Mouse (Mus musculus) layer of hippocampus, adult 2 months (tissue): ENCODE results near the gene Erbin. TPM values are rescaled to one million over a fixed set of nuclear protein-coding genes. Genes with fewer than 3 reads are reported as not detected.

Source experiments
- DNase-seq, 2 experiments: peaks; one replicate each; pipeline ENCODE4 v3.0.0; 2022; ENCODE audit warnings: low spot score in 2 of 2
- H3K27ac ChIP-seq: fragments of 200-600 bp; 2 replicates; pipeline ENCODE4 v1.8.1; 2022
- H3K4me3 ChIP-seq: fragments of 200-600 bp; 2 replicates; pipeline ENCODE4 v1.8.1; 2022; ENCODE audit warnings: mild to moderate bottlenecking
- CTCF ChIP-seq: fragments of 200-600 bp; conservative IDR thresholded peaks from 2 replicates; pipeline ENCODE4 v1.8.1; 2022; ENCODE audit warnings: antibody characterized with exemption, mild to moderate bottlenecking, moderate library complexity
- long read RNA-seq, 2 experiments: library from polyadenylated mRNA; stranded (forward); transcript quantifications; one replicate each; pipeline ENCODE4 v2.0.0; 2021; ENCODE audit warnings: borderline mapping rate in 2 of 2
- total RNA-seq, 2 experiments: library from RNA; stranded (reverse); gene quantifications; 2 replicates each; pipeline ENCODE4 v1.2.3; 2021

Gene Erbin
- 10 to 100 TPM; 43.0 to 43.7 TPM for total RNA-seq
- long read RNA-seq, experiment 1, full-length matches to known transcripts = 9 of 12 reads
- long read RNA-seq, experiment 1, partial matches to known transcripts = 1 of 12 reads
- long read RNA-seq, experiment 1, other reads (novel, unspliced or antisense) = 2 of 12 reads
- long read RNA-seq, experiment 2, full-length matches to known transcripts = 9 of 15 reads
- long read RNA-seq, experiment 2, partial matches to known transcripts = 1 of 15 reads
- long read RNA-seq, experiment 2, other reads (novel, unspliced or antisense) = 5 of 15 reads

DNA sequence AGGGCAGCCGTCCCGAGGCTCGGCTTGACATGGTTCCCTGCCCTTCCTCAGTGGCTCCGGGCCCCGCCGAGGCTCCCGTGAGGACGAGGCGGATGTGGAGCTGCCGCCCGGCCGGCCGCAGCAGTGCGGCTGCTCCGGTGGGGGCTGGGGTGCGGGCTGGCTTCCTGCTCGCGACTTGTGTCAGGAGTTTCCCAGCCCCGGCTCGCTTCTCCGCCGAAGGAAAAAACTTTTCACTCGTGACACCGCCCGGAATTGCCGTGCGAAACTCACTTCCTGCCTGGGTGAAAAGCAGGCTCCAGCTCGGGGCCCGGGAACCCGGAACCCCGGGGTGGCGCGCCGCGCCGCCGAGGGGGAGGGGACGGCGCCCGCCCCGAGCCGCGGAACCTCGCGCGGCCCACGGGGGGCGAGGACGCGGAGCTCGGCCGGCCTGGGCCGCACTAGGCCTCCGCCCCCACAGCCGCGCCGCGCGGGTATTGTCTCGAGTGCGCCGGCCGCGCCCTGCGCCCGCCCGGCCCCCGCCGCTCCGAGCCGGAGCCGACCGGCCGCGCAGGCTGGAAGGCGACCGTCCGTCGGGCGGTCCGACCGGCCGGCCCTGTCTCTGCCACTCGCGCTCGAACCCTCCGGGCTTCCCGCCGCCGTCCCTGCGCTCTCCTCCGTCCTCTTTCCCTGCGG, at the start of gene Erbin:
Erbin (minus strand) TSS at position 254 of the 672 bp plus-strand sequence.
- Histone ChIP-seq H3K4me3 (peak within 1 kb of the TSS; percentile 66), H3K27ac (peak within 1 kb of the TSS; percentile 94)
- TF ChIP-seq CTCF = no peak
- DNase-seq = peak; percentile 44 to 48

DNA sequence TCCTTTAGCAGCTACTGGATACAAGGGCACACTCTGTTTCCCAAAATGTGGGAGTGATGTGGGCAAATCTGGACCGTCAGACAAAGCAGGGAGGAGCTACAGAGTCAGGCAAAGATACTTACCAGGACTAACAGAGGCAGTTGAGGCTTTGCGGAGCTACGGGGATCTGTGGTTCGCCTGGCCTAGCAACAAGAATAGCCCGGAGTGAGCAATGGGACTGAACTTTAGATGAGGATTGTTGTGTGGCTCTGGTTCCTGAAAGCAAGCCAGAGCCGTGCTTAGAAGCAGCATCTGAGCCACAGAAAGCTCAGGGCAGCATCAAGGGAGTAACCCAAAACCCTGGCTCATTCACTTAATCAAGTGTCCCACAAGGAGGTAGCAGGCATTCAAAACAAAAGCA, 49.6 kb upstream of the Erbin start:
- TF ChIP-seq CTCF = no peak
- no peak overlapping the region; the same call in 1 of the 2 replicates for H3K4me3 ChIP-seq
- no peak for DNase-seq
- peak overlapping the region; percentile 19; the same call in 1 of the 2 replicates for H3K27ac ChIP-seq

DNA sequence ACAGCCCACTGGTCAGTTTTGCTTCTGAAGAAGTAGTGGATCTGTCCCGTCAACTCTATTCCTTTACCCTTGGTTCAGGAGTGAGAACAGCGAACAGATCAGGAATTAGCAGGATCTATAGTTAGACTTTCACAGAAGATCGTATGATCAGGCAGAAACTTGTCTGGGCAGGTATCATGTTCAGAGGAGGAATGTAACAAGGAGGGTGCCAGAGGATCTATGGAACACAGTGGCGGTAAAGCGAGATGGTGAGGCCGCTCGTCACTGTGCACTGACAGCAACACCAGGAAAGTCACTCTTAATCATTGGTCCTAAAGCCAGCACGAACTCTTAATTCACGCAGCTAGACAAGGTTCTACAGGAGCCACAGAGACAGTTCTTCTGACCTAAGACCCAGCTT, 47.7 kb upstream of the Erbin start:
- H3K27ac ChIP-seq = no peak overlapping the region

GRCm38 (mm10) chr13:103966696-103967215, 46.4 kb upstream of the Erbin start:
- Histone ChIP-seq H3K27ac (no peak overlapping the region), H3K4me3 (no peak overlapping the region)
- DNase-seq = no peak
- TF ChIP-seq CTCF = no peak

More for the DNA sequence above, 47.7 kb upstream of the Erbin start:
- H3K4me3 ChIP-seq = no peak overlapping the region
- no peak for DNase-seq
- TF ChIP-seq CTCF = no peak

GRCm38 (mm10) chr13:103965187-103965586, 44.9 kb upstream of the Erbin start:
- Histone ChIP-seq H3K27ac (no peak overlapping the region), H3K4me3 (no peak overlapping the region)
- no peak for DNase-seq
- no peak for TF ChIP-seq CTCF

GRCm38 (mm10) chr13:103963094-103963493, 42.8 kb upstream of the Erbin start:
- TF ChIP-seq CTCF = no peak
- DNase-seq = no peak
- H3K4me3 ChIP-seq = no peak overlapping the region
- H3K27ac ChIP-seq = no peak overlapping the region

DNA sequence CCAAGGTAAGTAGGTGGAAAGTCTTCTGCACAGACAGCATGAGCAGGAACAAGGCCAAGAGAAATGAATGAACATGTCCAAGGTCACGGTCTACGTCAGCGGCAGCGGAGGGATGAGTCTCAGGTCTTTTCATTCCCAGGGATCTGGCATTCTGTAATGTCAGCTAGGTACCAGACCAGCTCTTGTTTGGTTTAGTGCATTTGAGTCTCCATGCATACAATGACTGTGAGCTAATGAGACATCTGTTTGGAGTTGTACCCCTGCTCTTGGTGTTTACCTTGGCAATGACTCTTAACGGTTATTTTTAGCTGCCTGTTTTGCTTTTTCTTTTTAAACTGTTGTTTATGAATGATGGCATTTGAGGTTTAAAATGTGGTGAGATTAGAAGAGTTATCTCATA, 39.5 kb upstream of the Erbin start:
- no peak overlapping the region for H3K4me3 ChIP-seq
- TF ChIP-seq CTCF = no peak
- H3K27ac ChIP-seq = no peak overlapping the region
- no peak for DNase-seq

DNA sequence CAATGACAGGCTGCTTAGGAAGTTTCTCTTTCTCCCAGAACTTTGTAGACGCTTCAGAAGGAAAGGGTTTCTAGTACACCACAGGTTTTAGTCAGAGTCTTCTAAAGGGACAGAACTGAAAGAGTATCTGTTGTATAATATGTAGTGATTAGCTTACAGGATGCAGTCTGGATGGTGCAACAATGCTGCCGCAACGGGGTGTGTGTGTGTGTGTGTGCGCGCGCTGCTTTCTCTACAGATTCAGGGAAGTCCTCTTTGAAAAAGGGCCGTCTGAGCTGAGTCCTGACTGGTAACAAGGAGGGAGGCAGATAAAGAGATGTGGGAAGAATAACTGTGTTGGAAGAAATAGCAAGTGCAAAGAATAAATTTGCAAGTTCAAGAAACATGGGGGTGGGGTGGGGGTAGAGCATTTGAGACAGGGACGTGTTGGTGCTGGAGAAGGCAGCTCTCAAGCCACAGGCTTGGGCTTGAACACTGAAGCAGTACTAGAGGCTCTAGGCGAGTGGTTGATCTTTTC, 38.4 kb upstream of the Erbin start:
- DNase-seq = no peak
- Histone ChIP-seq H3K27ac (no peak overlapping the region), H3K4me3 (no peak overlapping the region)
- TF ChIP-seq CTCF = no peak

DNA sequence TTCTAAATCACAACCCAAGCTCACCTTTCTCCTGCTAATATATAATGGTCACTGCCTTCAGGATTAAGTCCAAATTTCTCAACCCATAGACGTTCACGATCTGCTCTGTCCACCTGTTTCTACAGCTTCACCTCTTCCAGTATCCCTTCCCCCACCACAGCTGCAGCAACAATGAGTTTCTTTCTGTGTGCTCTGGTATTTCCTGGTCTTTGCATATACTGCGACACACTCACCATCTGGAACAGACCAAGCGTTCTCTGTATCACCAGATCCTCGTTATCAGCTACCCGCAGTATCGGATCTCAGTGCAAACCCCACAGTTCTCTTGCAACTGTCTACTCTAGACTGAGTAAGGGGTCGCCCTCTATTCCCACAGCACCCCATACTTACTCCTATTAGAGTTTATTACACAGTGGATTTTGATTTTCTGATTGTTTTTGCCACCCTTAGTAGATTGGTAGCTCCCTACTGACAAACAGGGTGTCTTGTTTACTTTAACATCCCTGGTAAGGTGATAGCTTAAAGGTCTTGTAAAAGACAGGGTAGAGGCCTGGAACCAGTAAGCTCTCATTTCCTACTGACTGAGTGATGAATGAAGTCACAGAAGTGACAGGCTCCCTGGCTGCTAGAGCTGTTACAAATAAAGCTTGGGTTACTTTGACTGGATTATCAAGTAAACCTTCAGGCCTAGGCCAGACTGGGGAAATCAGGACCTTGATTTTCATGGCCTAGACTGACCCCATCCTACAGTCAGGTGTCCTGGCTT, 37.0 kb upstream of the Erbin start:
- no peak overlapping the region for H3K27ac ChIP-seq
- no peak for TF ChIP-seq CTCF
- DNase-seq = no peak
- H3K4me3 ChIP-seq = no peak overlapping the region

DNA sequence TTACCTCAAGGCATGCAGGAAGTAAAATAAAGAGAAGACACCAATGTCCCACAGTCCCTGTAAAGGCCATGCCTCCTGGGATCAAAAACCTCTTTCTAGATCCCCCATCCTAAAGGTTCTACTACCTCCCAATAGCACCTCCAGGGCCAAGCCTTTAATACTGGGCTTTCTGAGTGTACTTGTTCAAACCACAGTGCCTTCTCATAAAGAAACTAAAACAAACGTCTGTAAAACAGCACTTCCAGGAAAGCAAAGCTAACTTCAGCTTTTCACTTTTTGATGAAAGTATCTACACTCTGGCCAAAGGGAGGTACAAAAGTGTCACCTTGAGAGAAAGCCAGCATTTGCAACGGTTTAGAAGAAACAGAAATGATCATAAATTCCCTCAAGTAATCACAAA, 35.3 kb upstream of the Erbin start:
- no peak for TF ChIP-seq CTCF
- DNase-seq = no peak
- no peak overlapping the region for H3K27ac ChIP-seq
- no peak overlapping the region for H3K4me3 ChIP-seq

DNA sequence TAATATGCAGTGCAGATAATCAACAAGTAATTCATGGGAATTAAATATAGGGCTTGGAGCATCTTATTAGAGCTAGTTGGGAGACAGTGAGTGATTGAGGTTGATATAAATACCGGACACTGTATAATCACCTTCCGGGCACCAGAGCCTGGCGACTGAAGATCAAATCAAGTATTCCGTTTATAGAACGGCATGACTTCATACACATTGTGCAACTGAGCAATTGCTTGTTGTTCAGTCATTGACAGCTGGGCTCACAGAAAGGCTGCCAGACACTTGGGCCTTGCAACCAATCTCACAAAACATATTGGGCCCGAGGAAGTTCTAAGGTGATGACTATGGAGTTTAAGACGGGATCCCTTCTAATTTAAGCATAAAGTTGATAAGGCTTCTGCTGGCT, 31.1 kb upstream of the Erbin start:
- Histone ChIP-seq H3K4me3 (no peak overlapping the region), H3K27ac (no peak overlapping the region)
- TF ChIP-seq CTCF = no peak
- no peak for DNase-seq

DNA sequence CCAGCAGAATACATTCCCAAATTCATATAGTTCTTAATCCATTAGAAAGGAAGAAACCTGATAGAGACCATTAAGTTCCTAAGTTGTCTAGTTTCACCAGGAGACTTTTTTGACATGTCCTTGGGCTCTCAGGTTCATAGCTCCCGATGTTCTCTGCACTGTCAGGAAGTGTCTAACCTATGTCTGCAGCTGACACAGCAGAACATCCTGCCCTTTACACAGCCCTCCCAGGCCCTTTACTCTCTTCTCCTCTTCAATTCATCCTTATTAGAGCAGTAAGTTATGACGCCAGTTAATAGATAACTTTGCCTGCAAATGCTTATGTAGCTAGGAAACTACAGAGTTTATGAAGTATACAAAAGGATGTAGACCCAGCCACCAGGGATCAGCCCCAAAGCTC, 20.5 kb upstream of the Erbin start:
- Histone ChIP-seq H3K4me3 (no peak overlapping the region), H3K27ac (no peak overlapping the region)
- DNase-seq = no peak
- no peak for TF ChIP-seq CTCF

- H3K27ac ChIP-seq = no peak overlapping the region
- TF ChIP-seq CTCF = no peak
- no peak overlapping the region for H3K4me3 ChIP-seq
- DNase-seq = peak in 1 of 2 experiments; percentile 16
Observed at GRCm38 (mm10) chr13:103924586-103924985, 4.3 kb upstream of the Erbin start.
